Mouse (Mus musculus) CH12.LX (cell line): Measurements from ENCODE around the gene Tmem189. TPM values are rescaled to one million over a fixed set of nuclear protein-coding genes. Genes with fewer than 3 reads are reported as not detected.

Experiments used
- DNase-seq: peaks from one replicate; pipeline ENCODE4 v3.0.0-alpha.2; 2013; ENCODE audit errors: extremely low read depth
- H3K27ac ChIP-seq: 2 replicates; pipeline ENCODE4 v1.5.1; 2012; ENCODE audit warnings: low read depth, mild to moderate bottlenecking, control low read depth, moderate library complexity; ENCODE audit not compliant: insufficient read depth
- H3K27me3 ChIP-seq: replicated peaks from 2 replicates; pipeline ENCODE3; 2012; ENCODE audit warnings: inconsistent platforms
- H3K36me3 ChIP-seq, 2 experiments: replicated peaks in 1 of 2; 2 replicates each; pipeline versions ENCODE3 to v1.6.1; 2012; ENCODE audit warnings: inconsistent platforms in 1 of 2, low read length in 1 of 2, mild to moderate bottlenecking in 1 of 2, mixed read lengths in 1 of 2, moderate library complexity in 1 of 2; ENCODE audit not compliant: control insufficient read depth in 1 of 2, insufficient read depth in 1 of 2
- H3K4me1 ChIP-seq, 2 experiments: 2 replicates each; pipeline ENCODE4 v1.6.1; 2012; ENCODE audit warnings: inconsistent platforms in 1 of 2, moderate library complexity in 1 of 2; ENCODE audit not compliant: insufficient read depth in 2 of 2, control insufficient read depth in 1 of 2
- H3K4me2 ChIP-seq: 2 replicates; pipeline ENCODE4 v1.6.1; 2012; ENCODE audit warnings: low read depth, mild to moderate bottlenecking, control low read depth; ENCODE audit not compliant: poor library complexity, insufficient read depth, severe bottlenecking
- H3K4me3 ChIP-seq, 3 experiments: fragments of 150-350 bp in 1 of 3; sonication (generic) in 1 of 3; replicated peaks in 1 of 3; 2 replicates each; pipeline versions ENCODE3 to v1.5.1; 2011 to 2012; ENCODE audit warnings: low read depth in 2 of 3, low read length in 2 of 3, mild to moderate bottlenecking in 2 of 3, moderate library complexity in 2 of 3, control low read depth in 1 of 3, improper control_type of control experiment in 1 of 3, inconsistent platforms in 1 of 3, mixed read lengths in 1 of 3; ENCODE audit not compliant: poor library complexity in 1 of 3
- H3K79me2 ChIP-seq: replicated peaks from 2 replicates; pipeline ENCODE4 v1.6.1; 2012; ENCODE audit warnings: mild to moderate bottlenecking, moderate library complexity; ENCODE audit not compliant: control insufficient read depth, poor library complexity, insufficient read depth, severe bottlenecking; ENCODE audit errors: extremely low read depth
- H3K9ac ChIP-seq: 2 replicates; pipeline ENCODE4 v1.6.1; 2012; ENCODE audit warnings: low read depth, mild to moderate bottlenecking, control low read depth, moderate library complexity; ENCODE audit not compliant: insufficient read depth
- H3K9me3 ChIP-seq: replicated peaks from 2 replicates; pipeline ENCODE3; 2012; ENCODE audit warnings: low read length, inconsistent platforms, mixed read lengths
- BHLHE40 ChIP-seq: IDR thresholded peaks from 2 replicates; pipeline ENCODE4 v1.6.1; 2011; ENCODE audit warnings: mild to moderate bottlenecking, low read depth, low read length, improper control_type of control experiment
- CHD1 ChIP-seq: IDR thresholded peaks from 2 replicates; pipeline ENCODE4 v1.6.1; 2012; ENCODE audit warnings: low read depth, low read length, improper control_type of control experiment, inconsistent platforms
- CTCF ChIP-seq, 2 experiments: IDR thresholded peaks in 1 of 2; conservative IDR thresholded peaks in 1 of 2; 2 replicates each; pipeline ENCODE4 v1.5.1; 2011 to 2012; ENCODE audit warnings: low read depth in 2 of 2, low read length in 2 of 2, improper control_type of control experiment in 1 of 2, inconsistent platforms in 1 of 2, mild to moderate bottlenecking in 1 of 2, moderate library complexity in 1 of 2
- E2F4 ChIP-seq: IDR thresholded peaks from 2 replicates; pipeline ENCODE4 v1.6.1; 2011; ENCODE audit warnings: low read depth, low read length, improper control_type of control experiment; ENCODE audit not compliant: insufficient replicate concordance
- ETS1 ChIP-seq: conservative IDR thresholded peaks from 2 replicates; pipeline ENCODE4 v1.6.1; 2012; ENCODE audit warnings: low read depth, mild to moderate bottlenecking, inconsistent platforms, low read length, improper control_type of control experiment, moderate library complexity
- HCFC1 ChIP-seq: IDR thresholded peaks from 2 replicates; pipeline ENCODE4 v1.6.1; 2012; ENCODE audit warnings: low read depth, mild to moderate bottlenecking, inconsistent platforms, low read length, improper control_type of control experiment
- JUN ChIP-seq: IDR thresholded peaks from 2 replicates; pipeline ENCODE4 v1.6.1; 2011; ENCODE audit warnings: low read depth, mild to moderate bottlenecking, low read length, improper control_type of control experiment, moderate library complexity; ENCODE audit not compliant: insufficient read depth
- JUND ChIP-seq: conservative IDR thresholded peaks from 2 replicates; pipeline ENCODE4 v1.6.1; 2011; ENCODE audit warnings: low read depth, low read length, improper control_type of control experiment
- MAX ChIP-seq: IDR thresholded peaks from 2 replicates; pipeline ENCODE4 v1.6.1; 2011; ENCODE audit warnings: low read length, improper control_type of control experiment
- MAZ ChIP-seq: IDR thresholded peaks from 2 replicates; pipeline ENCODE4 v1.6.1; 2012; ENCODE audit warnings: low read depth, mild to moderate bottlenecking, inconsistent platforms, low read length, improper control_type of control experiment, moderate library complexity
- MXI1 ChIP-seq: IDR thresholded peaks from 2 replicates; pipeline ENCODE4 v1.6.1; 2011; ENCODE audit warnings: mild to moderate bottlenecking, low read depth, low read length, improper control_type of control experiment
- NELFE ChIP-seq: IDR thresholded peaks from 2 replicates; pipeline ENCODE4 v1.6.1; 2011; ENCODE audit warnings: low read depth, low read length, improper control_type of control experiment
- NRF1 ChIP-seq: IDR thresholded peaks from 2 replicates; pipeline ENCODE4 v1.6.1; 2014; ENCODE audit warnings: low read depth, mild to moderate bottlenecking, inconsistent platforms, low read length, improper control_type of control experiment, moderate library complexity
- PAX5 ChIP-seq: IDR thresholded peaks from 2 replicates; pipeline ENCODE4 v1.6.1; 2012; ENCODE audit warnings: low read length, inconsistent platforms, mixed read lengths
- POLR2A ChIP-seq: IDR thresholded peaks from 2 replicates; pipeline ENCODE4 v1.6.1; 2011; ENCODE audit warnings: low read depth, mild to moderate bottlenecking, improper control_type of control experiment, low read length
- POLR2AphosphoS2 ChIP-seq: IDR thresholded peaks from 2 replicates; pipeline ENCODE4 v1.6.1; 2011; ENCODE audit warnings: low read depth, low read length, improper control_type of control experiment
- SIN3A ChIP-seq: IDR thresholded peaks from 2 replicates; pipeline ENCODE4 v1.6.1; 2012; ENCODE audit warnings: low read length, improper control_type of control experiment, inconsistent platforms
- SMC3 ChIP-seq: IDR thresholded peaks from 2 replicates; pipeline ENCODE4 v1.6.1; 2011; ENCODE audit warnings: low read depth, low read length, improper control_type of control experiment
- TBP ChIP-seq: conservative IDR thresholded peaks from 2 replicates; pipeline ENCODE4 v1.6.1; 2011; ENCODE audit warnings: low read depth, low read length, improper control_type of control experiment
- UBTF ChIP-seq: IDR thresholded peaks from 2 replicates; pipeline ENCODE4 v1.6.1; 2012; ENCODE audit warnings: low read depth, mild to moderate bottlenecking, inconsistent platforms, low read length, improper control_type of control experiment, moderate library complexity
- USF1 ChIP-seq: IDR thresholded peaks from 2 replicates; pipeline ENCODE4 v1.6.1; 2014; ENCODE audit warnings: low read depth, mild to moderate bottlenecking, inconsistent platforms, low read length, improper control_type of control experiment
- USF2 ChIP-seq: conservative IDR thresholded peaks from 2 replicates; pipeline ENCODE4 v1.6.1; 2011; ENCODE audit warnings: low read depth, low read length, improper control_type of control experiment
- ZKSCAN1 ChIP-seq: IDR thresholded peaks from 2 replicates; pipeline ENCODE4 v1.6.1; 2012; ENCODE audit warnings: low read depth, inconsistent platforms, low read length, improper control_type of control experiment, borderline replicate concordance
- ZMIZ1 ChIP-seq: IDR thresholded peaks from 2 replicates; pipeline ENCODE4 v1.6.1; 2012; ENCODE audit warnings: low read depth, mild to moderate bottlenecking, inconsistent platforms, low read length, improper control_type of control experiment
- dilution Hi-C: fragments of 300-500 bp; cut with MboI; formaldehyde crosslinking; loops from 2 replicates; pipeline ENCODE4 v1.14.3; 2020; ENCODE audit warnings: low sequenced_read_pairs; ENCODE audit not compliant: extremely low pct_unique_long_range_greater_than_20kb, extremely low pct_ligation_motif_present
- in situ Hi-C: fragments of 300-500 bp; cut with MboI; formaldehyde crosslinking; loops from 3 replicates; pipeline ENCODE4 v1.14.3; 2019; ENCODE audit warnings: low sequenced_read_pairs, low pct_ligation_motif_present, low pct_unique_long_range_greater_than_20kb, mixed read lengths
- polyA plus RNA-seq: library from polyadenylated mRNA; unstranded; fragments of >175 nt; gene quantifications from 2 replicates; pipeline ENCODE4 v1.2.1, GENCODE M21; 2012; ENCODE audit warnings: low read depth; ENCODE audit not compliant: insufficient read length
- total RNA-seq, 2 experiments: library from RNA; depleted of rRNA; stranded (reverse); fragments of 300-350 nt in 1 of 2; fragments of >200 nt in 1 of 2; gene quantifications; 2 replicates each; pipeline ENCODE4 v1.2.3; 2012 to 2014

Gene Tmem189
- total and polyA plus RNA-seq, 3 experiments: 27.9 to 30.9 (median 29.5) TPM

- peak; percentile 96 for TF ChIP-seq NRF1
- TF ChIP-seq CHD1: no peak
- no peak for TF ChIP-seq SMC3
- TF ChIP-seq MAZ: peak; percentile 98
- peak; percentile 68 for TF ChIP-seq MAX
- no peak; the same call in 1 of the 2 replicates for TF ChIP-seq UBTF
- TF ChIP-seq USF2: no peak
- TF ChIP-seq POLR2A: peak; percentile 82
- peak; percentile 59; the same call in 1 of the 2 replicates for TF ChIP-seq POLR2AphosphoS2
- no peak for TF ChIP-seq CTCF (conservative IDR thresholded peaks at IDR 0.05 in 1 of 2, IDR thresholded peaks at IDR 0.05 in 1 of 2; ENCODE audit: low read depth in 2 of 2, low read length in 2 of 2)
- 0 out of 2 replicates have a peak, but pooled peaks have one; percentile 55 for TF ChIP-seq ZMIZ1
- TF ChIP-seq, all 38 proteins: peak for 26
Measured at GRCm38 (mm10) chr2:167631591-167632448, 57.8 kb downstream of the Tmem189 start, which contains the start of gene Ube2v1 (continued).

GRCm38 (mm10) chr2:167631181-167631590, 58.4 kb downstream of the Tmem189 start:
- H3K27me3 ChIP-seq: no peaks in the 10 kb centered on the region
- H3K4me2 ChIP-seq: peak overlapping the region; percentile 82
- peak overlapping the region; percentile 97 for H3K9ac ChIP-seq
- peaks cover 21 to 32% of the 10 kb centered on the region in 2 experiments for H3K36me3 ChIP-seq
- H3K79me2 ChIP-seq: peaks cover 53% of the 10 kb centered on the region
- no peak for TF ChIP-seq USF1
- TF ChIP-seq POLR2AphosphoS2: no peak
- TF ChIP-seq JUND: no peak
- TF ChIP-seq POLR2A: no peak
- TF ChIP-seq CTCF (conservative IDR thresholded peaks at IDR 0.05 in 1 of 2, IDR thresholded peaks at IDR 0.05 in 1 of 2; ENCODE audit: low read depth in 2 of 2, low read length in 2 of 2): no peak
- TF ChIP-seq PAX5: no peak
- TF ChIP-seq SIN3A: no peak
- no peak for TF ChIP-seq SMC3
- no peak for TF ChIP-seq BHLHE40
- TF ChIP-seq E2F4: no peak
- TF ChIP-seq MXI1: no peak
- no peak for TF ChIP-seq HCFC1
- TF ChIP-seq ETS1: no peak
- TF ChIP-seq TBP: no peak
- TF ChIP-seq NELFE: no peak
- TF ChIP-seq MAX: no peak
- no peak for TF ChIP-seq ZKSCAN1
- no peak for TF ChIP-seq JUN
- TF ChIP-seq, all 38 proteins: peak for 0
- Histone ChIP-seq H3K9me3 (peaks cover 3% of the 10 kb centered on the region), H3K4me1 (peaks cover 38 to 60% of the 10 kb centered on the region in 2 experiments), H3K4me3 (peak overlapping the region; percentile 61 to 86 (median 71)), H3K27ac (peak overlapping the region; percentile 38; the same call in 1 of the 2 replicates)
- dilution Hi-C loops (no loop called here), in situ Hi-C loops (no loop called here)
- no peak for DNase-seq
